Mouse (Mus musculus): Measurements from ENCODE around the gene Map3k6.

DNA sequence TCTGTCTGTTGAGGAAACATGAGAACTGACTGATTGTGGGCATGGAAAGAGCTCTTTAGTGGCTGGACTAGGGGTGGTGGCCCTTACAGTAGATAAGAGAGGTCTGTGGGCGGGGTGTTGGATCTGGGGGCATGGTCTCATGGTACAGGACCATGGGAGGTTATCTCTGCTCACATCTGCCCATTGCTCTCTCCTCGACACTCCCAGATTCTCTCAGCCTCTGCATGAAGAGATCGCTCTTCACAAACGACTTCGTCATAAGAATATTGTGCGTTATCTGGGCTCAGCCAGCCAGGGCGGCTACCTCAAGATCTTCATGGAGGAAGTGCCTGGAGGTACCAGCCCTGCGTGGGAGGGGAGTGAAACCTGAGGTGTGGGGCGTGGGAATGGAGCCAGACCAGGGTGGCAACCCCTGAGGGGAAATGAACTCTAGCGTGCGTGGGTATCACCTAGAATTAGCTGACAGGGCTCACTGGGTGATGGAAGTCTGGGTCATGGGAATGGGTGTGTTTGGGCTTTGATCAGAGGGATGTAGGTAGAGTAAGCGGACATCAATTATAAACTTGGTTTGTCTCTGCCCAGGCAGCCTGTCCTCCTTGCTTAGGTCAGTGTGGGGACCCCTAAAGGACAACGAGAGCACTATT, 7.3 kb downstream of the Map3k6 start:
- TF ChIP-seq POLR2A (IDR thresholded peaks at IDR 0.05; ENCODE audit: borderline replicate concordance, extremely low read depth, low read depth, low read length) (no peak), CTCF (IDR thresholded peaks at IDR 0.05; ENCODE audit: insufficient read depth, low read length) (no peak)

Data from lung, adult 2 months (tissue).